Mouse (Mus musculus): ENCODE measurements at regions not wholly inside any gene's neighbourhood (a gene's known extent, or its start where the extent isn't known, plus 50 kb on each side); places are given as distances from the start of the nearest gene placed in this dataset.

- TF ChIP-seq POLR2A (IDR thresholded peaks at IDR 0.05; ENCODE audit: control insufficient read depth, extremely low read depth, insufficient read depth, low read length, poor library complexity) (no peak), CTCF (IDR thresholded peaks at IDR 0.05; ENCODE audit: borderline replicate concordance, control insufficient read depth, extremely low read depth, insufficient read depth, low read length, poor library complexity) (no peak)
These were observed 159.5 kb upstream of the Fndc3a start for GRCm38 (mm10) chr14:72869188-72869749.
